Mouse (Mus musculus): ENCODE measurements around the gene Crhr2. TPM values are rescaled to one million over a fixed set of nuclear protein-coding genes. Genes with fewer than 3 reads are reported as not detected.

Gene Crhr2
- 0.22 TPM in 2 replicates for polyA plus RNA-seq (2015; fragmentation: Nextera tagmentation; extraction: Ambion mirVana)

- Histone ChIP-seq H3K4me1 (ENCODE audit: control insufficient read depth, insufficient read depth, low read length) (no peaks in the 10 kb centered on the region), H3K4me2 (ENCODE audit: low read depth, low read length) (no peak within 1 kb of the TSS), H3K9me3 (ENCODE audit: control insufficient read depth, low read length) (no peaks in the 10 kb centered on the region), H3K4me3 (ENCODE audit: low read length) (no peak within 1 kb of the TSS), H3K27ac (ENCODE audit: low read length) (no peak within 1 kb of the TSS), H3K36me3 (ENCODE audit: control insufficient read depth, insufficient read depth, low read length) (no peaks in the 10 kb centered on the region), H3K9ac (ENCODE audit: low read depth, low read length) (no peak within 1 kb of the TSS), H3K27me3 (replicated peaks; ENCODE audit: control insufficient read depth, insufficient read depth, low read length) (no peaks in the 10 kb centered on the region)
- 63% methylated on average over 10 of the region's 10 CpGs for WGBS
- ATAC-seq, result no peak
Measured at GRCm38 (mm10) chr6:55132794-55133193, at the start of gene Crhr2. Gene Crhr2, minus strand, starts transcription at chr6:55133016.

- H3K27ac ChIP-seq (ENCODE audit: low read length), result no peak overlapping the region
- peaks cover 4% of the 10 kb centered on the region; the same call in 1 of the 2 replicates for H3K4me1 ChIP-seq (ENCODE audit: control insufficient read depth, insufficient read depth, low read length)
- no peaks in the 10 kb centered on the region for H3K36me3 ChIP-seq (ENCODE audit: control insufficient read depth, insufficient read depth, low read length)
- no peaks in the 10 kb centered on the region for H3K27me3 ChIP-seq (replicated peaks; ENCODE audit: control insufficient read depth, insufficient read depth, low read length)
- H3K4me2 ChIP-seq (ENCODE audit: low read depth, low read length), result no peak overlapping the region
- no peak for ATAC-seq
- H3K9me3 ChIP-seq (ENCODE audit: control insufficient read depth, low read length), result no peaks in the 10 kb centered on the region
- WGBS, result 80% methylated on average over 7 of the region's 7 CpGs
- H3K4me3 ChIP-seq (ENCODE audit: low read length), result no peak overlapping the region
- no peak overlapping the region for H3K9ac ChIP-seq (ENCODE audit: low read depth, low read length)
Measured at GRCm38 (mm10) chr6:55179560-55179959, 46.7 kb upstream of the Crhr2 start.

GRCm38 (mm10) chr6:55177060-55177732, 44.4 kb upstream of the Crhr2 start:
- 47% methylated on average over 12 of the region's 12 CpGs for WGBS
- Histone ChIP-seq H3K9me3 (ENCODE audit: control insufficient read depth, low read length) (no peaks in the 10 kb centered on the region), H3K27me3 (replicated peaks; ENCODE audit: control insufficient read depth, insufficient read depth, low read length) (no peaks in the 10 kb centered on the region), H3K4me2 (ENCODE audit: low read depth, low read length) (no peak overlapping the region), H3K4me3 (ENCODE audit: low read length) (no peak overlapping the region), H3K36me3 (ENCODE audit: control insufficient read depth, insufficient read depth, low read length) (no peaks in the 10 kb centered on the region), H3K27ac (ENCODE audit: low read length) (no peak overlapping the region), H3K9ac (ENCODE audit: low read depth, low read length) (no peak overlapping the region), H3K4me1 (ENCODE audit: control insufficient read depth, insufficient read depth, low read length) (peaks cover 4% of the 10 kb centered on the region; the same call in 1 of the 2 replicates)
- ATAC-seq, result no peak

- Histone ChIP-seq H3K4me2 (ENCODE audit: low read depth, low read length) (no peak overlapping the region), H3K27ac (ENCODE audit: low read length) (no peak overlapping the region), H3K4me1 (ENCODE audit: control insufficient read depth, insufficient read depth, low read length) (peaks cover 4% of the 10 kb centered on the region; the same call in 1 of the 2 replicates), H3K4me3 (ENCODE audit: low read length) (no peak overlapping the region), H3K27me3 (replicated peaks; ENCODE audit: control insufficient read depth, insufficient read depth, low read length) (no peaks in the 10 kb centered on the region), H3K9ac (ENCODE audit: low read depth, low read length) (no peak overlapping the region), H3K36me3 (ENCODE audit: control insufficient read depth, insufficient read depth, low read length) (no peaks in the 10 kb centered on the region), H3K9me3 (ENCODE audit: control insufficient read depth, low read length) (no peaks in the 10 kb centered on the region)
- no peak for ATAC-seq
- 30% methylated on average over 5 of the region's 5 CpGs for WGBS
Measured at GRCm38 (mm10) chr6:55175892-55176291, 43.1 kb upstream of the Crhr2 start.

- ATAC-seq, result peak; percentile 55; the same call in 1 of the 2 replicates
- H3K4me3 ChIP-seq (ENCODE audit: low read length), result no peak overlapping the region
- 24% methylated on average over 2 of the region's 2 CpGs for WGBS
- no peaks in the 10 kb centered on the region for H3K36me3 ChIP-seq (ENCODE audit: control insufficient read depth, insufficient read depth, low read length)
- H3K9ac ChIP-seq (ENCODE audit: low read depth, low read length), result no peak overlapping the region
- no peaks in the 10 kb centered on the region for H3K9me3 ChIP-seq (ENCODE audit: control insufficient read depth, low read length)
- H3K27ac ChIP-seq (ENCODE audit: low read length), result no peak overlapping the region
- H3K4me2 ChIP-seq (ENCODE audit: low read depth, low read length), result no peak overlapping the region
- H3K4me1 ChIP-seq (ENCODE audit: control insufficient read depth, insufficient read depth, low read length), result peaks cover 4% of the 10 kb centered on the region; the same call in 1 of the 2 replicates
- no peaks in the 10 kb centered on the region for H3K27me3 ChIP-seq (replicated peaks; ENCODE audit: control insufficient read depth, insufficient read depth, low read length)
Measured at GRCm38 (mm10) chr6:55175456-55175855, 42.6 kb upstream of the Crhr2 start.

- Histone ChIP-seq H3K36me3 (ENCODE audit: control insufficient read depth, insufficient read depth, low read length) (no peaks in the 10 kb centered on the region), H3K27me3 (replicated peaks; ENCODE audit: control insufficient read depth, insufficient read depth, low read length) (no peaks in the 10 kb centered on the region), H3K27ac (ENCODE audit: low read length) (no peak within 1 kb of the TSS), H3K9ac (ENCODE audit: low read depth, low read length) (no peak within 1 kb of the TSS), H3K9me3 (ENCODE audit: control insufficient read depth, low read length) (no peaks in the 10 kb centered on the region), H3K4me1 (ENCODE audit: control insufficient read depth, insufficient read depth, low read length) (peaks cover 4% of the 10 kb centered on the region; the same call in 1 of the 2 replicates), H3K4me2 (ENCODE audit: low read depth, low read length) (no peak within 1 kb of the TSS), H3K4me3 (ENCODE audit: low read length) (no peak within 1 kb of the TSS)
- ATAC-seq, result no peak
- 59% methylated on average over 1 of the region's 1 CpGs for WGBS
Measured at GRCm38 (mm10) chr6:55174741-55175181, 41.9 kb upstream of the Crhr2 start, which contains the start of gene Inmt. Gene Inmt, minus strand, starts transcription at chr6:55175043.

GRCm38 (mm10) chr6:55173941-55174349, 41.1 kb upstream of the Crhr2 start:
- Histone ChIP-seq H3K4me2 (ENCODE audit: low read depth, low read length) (no peak overlapping the region), H3K9ac (ENCODE audit: low read depth, low read length) (no peak overlapping the region), H3K4me1 (ENCODE audit: control insufficient read depth, insufficient read depth, low read length) (peaks cover 4% of the 10 kb centered on the region; the same call in 1 of the 2 replicates), H3K9me3 (ENCODE audit: control insufficient read depth, low read length) (no peaks in the 10 kb centered on the region), H3K36me3 (ENCODE audit: control insufficient read depth, insufficient read depth, low read length) (no peaks in the 10 kb centered on the region), H3K27ac (ENCODE audit: low read length) (no peak overlapping the region), H3K27me3 (replicated peaks; ENCODE audit: control insufficient read depth, insufficient read depth, low read length) (no peaks in the 10 kb centered on the region), H3K4me3 (ENCODE audit: low read length) (no peak overlapping the region)
- ATAC-seq, result no peak
- 42% methylated on average over 3 of the region's 3 CpGs for WGBS

- 73% methylated on average over 10 of the region's 10 CpGs for WGBS
- ATAC-seq, result no peak
Measured at GRCm38 (mm10) chr6:55173171-55173570, 40.4 kb upstream of the Crhr2 start.

GRCm38 (mm10) chr6:55171638-55172037, 38.8 kb upstream of the Crhr2 start:
- no peak for ATAC-seq
- H3K9ac ChIP-seq (ENCODE audit: low read depth, low read length), result no peak overlapping the region
- WGBS, result 45% methylated on average over 4 of the region's 4 CpGs
- no peaks in the 10 kb centered on the region for H3K36me3 ChIP-seq (ENCODE audit: control insufficient read depth, insufficient read depth, low read length)
- H3K4me2 ChIP-seq (ENCODE audit: low read depth, low read length), result no peak overlapping the region
- H3K4me3 ChIP-seq (ENCODE audit: low read length), result no peak overlapping the region
- H3K27me3 ChIP-seq (replicated peaks; ENCODE audit: control insufficient read depth, insufficient read depth, low read length), result no peaks in the 10 kb centered on the region
- peaks cover 4% of the 10 kb centered on the region; the same call in 1 of the 2 replicates for H3K4me1 ChIP-seq (ENCODE audit: control insufficient read depth, insufficient read depth, low read length)
- no peak overlapping the region for H3K27ac ChIP-seq (ENCODE audit: low read length)
- H3K9me3 ChIP-seq (ENCODE audit: control insufficient read depth, low read length), result no peaks in the 10 kb centered on the region

More at GRCm38 (mm10) chr6:55173171-55173570, 40.4 kb upstream of the Crhr2 start:
- H3K4me3 ChIP-seq (ENCODE audit: low read length), result no peak overlapping the region
- no peaks in the 10 kb centered on the region for H3K27me3 ChIP-seq (replicated peaks; ENCODE audit: control insufficient read depth, insufficient read depth, low read length)
- H3K9me3 ChIP-seq (ENCODE audit: control insufficient read depth, low read length), result no peaks in the 10 kb centered on the region
- no peak overlapping the region for H3K4me2 ChIP-seq (ENCODE audit: low read depth, low read length)
- H3K36me3 ChIP-seq (ENCODE audit: control insufficient read depth, insufficient read depth, low read length), result no peaks in the 10 kb centered on the region
- H3K9ac ChIP-seq (ENCODE audit: low read depth, low read length), result no peak overlapping the region
- no peak overlapping the region for H3K27ac ChIP-seq (ENCODE audit: low read length)
- peaks cover 4% of the 10 kb centered on the region; the same call in 1 of the 2 replicates for H3K4me1 ChIP-seq (ENCODE audit: control insufficient read depth, insufficient read depth, low read length)
